Mouse (Mus musculus) adrenal gland, adult 18-20 months (tissue): Measurements from ENCODE around the gene Mea1. TPM values are rescaled to one million over a fixed set of nuclear protein-coding genes. Genes with fewer than 3 reads are reported as not detected.
A peak's percentile ranks its signal among the peaks of the same experiment; 100 is the strongest.

Experiments
- DNase-seq, 2 experiments: peaks; one replicate each; pipeline ENCODE4 v3.0.0; 2021 to 2022; ENCODE audit warnings: low spot score in 2 of 2
- total RNA-seq, 2 experiments: library from RNA; stranded (reverse); gene quantifications; 1 replicate in 1 of 2; 2 replicates in 1 of 2; pipeline ENCODE4 v1.2.3; 2021

Mea1 gene
- total RNA-seq, 2 experiments from 2014 or later, result 100 to 107 TPM

DNA sequence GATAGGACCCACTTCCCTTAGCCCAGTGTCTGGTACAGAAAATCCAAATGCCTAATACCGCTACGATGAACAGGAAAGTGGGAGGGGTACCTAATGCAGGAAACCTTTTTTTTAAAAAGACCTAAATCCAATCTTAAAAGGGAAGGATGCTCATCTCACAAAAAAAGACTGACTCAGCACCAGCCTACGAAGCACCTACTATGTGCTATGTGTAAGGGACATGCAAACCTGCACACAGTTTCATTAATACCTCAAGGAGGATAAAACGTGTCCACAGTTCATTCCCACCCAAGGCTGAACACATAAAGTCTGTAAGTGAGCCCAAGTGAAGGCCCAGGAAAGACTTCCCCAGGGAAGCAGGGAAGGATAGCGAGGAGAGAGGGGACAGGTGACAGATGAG, 23.9 kb downstream of the Mea1 start:
- DNase-seq, result no peak

DNA sequence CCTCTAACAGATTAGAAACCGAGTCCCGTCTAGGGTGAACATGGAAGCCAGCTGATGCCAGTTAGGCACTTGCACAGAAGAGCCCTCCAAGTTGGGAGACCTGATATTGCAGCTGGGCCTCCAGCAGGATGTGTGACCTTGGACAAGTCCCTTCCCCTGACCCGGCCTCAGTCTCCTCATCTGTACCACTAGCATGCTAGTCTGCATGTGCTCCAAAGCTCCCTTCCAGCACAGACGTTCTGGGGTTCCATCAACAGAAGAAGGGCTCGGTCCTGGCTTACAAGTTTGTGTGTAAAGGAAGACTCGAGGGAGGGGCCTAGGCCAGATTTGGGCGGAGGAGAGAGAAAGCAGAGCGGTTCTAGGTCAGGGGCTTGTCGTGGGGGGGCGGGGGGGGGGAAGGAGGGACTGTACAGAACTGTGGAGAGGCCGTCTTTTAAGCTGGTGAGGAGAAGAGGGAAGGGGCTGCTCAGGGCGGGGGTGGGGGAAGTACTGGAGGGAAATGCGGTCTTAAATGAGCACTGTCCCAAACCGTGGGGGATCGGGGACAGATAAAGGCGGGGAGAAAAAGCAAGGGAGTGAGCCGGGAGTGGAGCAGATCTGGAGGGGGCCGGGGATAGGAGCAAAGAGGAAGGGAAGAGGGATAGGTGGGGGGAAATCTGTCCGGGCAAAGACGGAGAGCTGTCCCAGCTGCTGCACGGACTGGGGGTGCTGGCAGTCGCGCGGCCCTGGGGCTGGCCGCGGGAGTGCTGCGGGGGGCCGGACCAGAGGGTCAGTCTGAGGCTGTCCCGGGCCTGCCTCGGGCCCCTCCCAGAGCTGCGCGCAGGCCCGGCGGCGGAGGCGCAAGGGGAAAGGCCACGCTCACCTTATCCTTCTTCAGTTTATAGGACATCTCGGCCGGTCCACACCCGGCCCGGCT, 25.6 kb downstream of the Mea1 start:
- no peak for DNase-seq

DNA sequence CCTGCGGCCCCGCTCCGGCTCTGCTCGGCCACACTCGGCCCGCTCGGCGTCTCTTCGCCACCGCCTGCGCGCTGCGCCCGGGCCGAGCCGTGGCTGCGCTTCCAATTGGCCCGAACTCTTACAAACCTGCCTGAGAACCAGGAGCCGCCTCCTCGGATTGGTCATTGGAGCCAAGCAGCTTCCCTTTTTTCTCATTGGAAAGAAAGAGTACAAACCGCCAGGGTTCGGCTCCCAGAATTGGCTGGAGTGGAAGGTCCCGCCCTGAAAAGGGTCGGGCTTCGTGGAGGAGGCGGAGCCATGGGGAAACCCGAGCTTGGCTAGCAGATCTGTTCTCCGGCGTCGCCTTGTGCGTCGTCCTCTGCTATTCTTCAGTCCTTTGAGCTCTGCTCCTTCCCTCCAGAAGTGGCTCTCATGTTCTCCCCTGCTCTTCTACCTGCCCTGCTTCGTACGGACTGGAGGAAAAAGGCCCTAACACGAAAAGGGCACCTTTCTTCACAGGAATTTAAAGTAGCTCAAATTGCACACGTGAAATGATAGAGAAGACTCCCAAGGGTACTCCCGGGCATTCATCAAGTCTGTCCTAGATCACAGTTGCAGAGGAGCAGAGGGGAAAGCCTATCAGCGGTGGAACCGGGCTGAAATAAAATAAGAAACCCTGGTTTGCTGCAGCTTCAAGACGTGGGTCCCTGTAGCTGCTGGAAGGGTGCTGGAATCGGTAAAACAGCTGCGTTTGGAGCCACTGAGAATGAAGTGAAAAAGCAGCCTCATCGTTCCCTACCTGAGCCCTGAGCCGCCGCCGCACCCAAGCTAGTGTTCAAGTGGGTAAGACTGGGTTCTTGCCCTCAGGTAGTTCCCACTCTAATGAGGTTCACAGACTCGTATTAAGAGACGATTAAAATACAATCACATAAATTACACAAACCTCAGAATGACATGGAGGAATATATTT, 26.6 kb downstream of the Mea1 start, which contains the start of gene Ppp2r5d:
Gene Ppp2r5d, minus strand, starts transcription at position 225 of the 949 bp plus-strand sequence.
- peak; percentile 90 for DNase-seq

DNA sequence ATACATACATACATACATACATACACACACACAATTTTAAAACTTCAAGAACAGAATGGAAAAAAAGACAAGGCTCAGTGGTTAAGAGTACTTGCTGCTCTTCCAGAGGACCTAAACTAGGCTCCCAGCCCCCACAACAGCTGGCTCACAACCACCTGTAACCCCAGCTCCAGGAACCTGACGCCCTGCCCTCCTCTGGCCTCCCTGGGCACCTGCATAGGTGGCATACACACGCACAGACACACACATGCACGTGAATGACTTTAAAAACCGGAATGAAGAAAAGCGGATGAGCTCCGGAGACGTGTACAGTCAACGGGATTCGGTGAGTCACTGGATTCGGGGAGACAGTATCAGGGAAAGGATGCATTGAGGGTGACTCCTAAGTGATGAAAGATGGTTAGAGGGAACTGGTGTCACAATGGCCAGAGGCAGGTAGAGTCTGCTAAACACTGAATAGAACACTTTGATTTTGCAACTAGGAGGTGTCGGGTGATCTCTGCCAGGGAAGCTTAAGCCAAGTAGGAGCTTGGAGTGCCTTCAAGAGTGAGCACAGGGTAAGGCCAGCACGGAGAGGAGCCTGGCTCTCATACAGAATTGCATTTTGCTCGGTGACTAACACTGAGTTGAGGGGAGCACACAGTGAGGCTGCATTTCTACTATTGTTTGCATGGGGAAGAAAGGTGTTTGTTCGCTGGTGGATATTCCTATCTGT, 27.9 kb downstream of the Mea1 start:
- no peak for DNase-seq

DNA sequence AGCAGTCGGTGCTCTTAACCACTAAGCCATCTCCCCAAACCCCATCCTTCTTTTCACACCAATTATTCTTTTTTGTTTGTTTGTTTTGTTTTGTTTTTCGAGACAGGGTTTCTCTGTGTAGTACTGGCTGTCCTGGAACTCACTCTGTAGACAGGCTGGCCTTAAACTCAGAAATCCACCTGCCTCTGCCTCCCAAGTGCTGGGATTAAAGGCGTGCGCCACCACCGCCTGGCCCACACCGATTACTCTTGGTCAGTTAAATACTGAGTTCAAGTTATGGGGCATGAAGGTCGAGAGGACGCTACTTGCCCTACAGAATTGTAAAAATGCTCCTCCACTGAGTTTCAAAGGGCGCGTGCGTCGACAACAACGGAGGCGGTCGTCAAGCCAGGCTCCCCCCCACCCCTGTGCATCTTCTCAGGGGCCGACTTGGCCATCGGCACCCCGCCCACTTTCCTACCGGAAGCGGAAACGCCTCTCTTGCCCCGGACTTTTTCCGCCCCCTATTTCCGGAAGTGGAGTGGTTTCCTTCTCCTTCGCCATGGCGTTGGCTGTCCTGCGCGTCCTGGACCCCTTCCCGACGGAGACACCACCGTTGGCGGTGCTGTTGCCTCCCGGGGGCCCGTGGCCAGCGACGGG, 32.5 kb downstream of the Mea1 start, which contains the start of gene Pex6:
Gene Pex6, plus strand, starts transcription at position 505 of the 639 bp plus-strand sequence.
- peak; percentile 86 for DNase-seq

DNA sequence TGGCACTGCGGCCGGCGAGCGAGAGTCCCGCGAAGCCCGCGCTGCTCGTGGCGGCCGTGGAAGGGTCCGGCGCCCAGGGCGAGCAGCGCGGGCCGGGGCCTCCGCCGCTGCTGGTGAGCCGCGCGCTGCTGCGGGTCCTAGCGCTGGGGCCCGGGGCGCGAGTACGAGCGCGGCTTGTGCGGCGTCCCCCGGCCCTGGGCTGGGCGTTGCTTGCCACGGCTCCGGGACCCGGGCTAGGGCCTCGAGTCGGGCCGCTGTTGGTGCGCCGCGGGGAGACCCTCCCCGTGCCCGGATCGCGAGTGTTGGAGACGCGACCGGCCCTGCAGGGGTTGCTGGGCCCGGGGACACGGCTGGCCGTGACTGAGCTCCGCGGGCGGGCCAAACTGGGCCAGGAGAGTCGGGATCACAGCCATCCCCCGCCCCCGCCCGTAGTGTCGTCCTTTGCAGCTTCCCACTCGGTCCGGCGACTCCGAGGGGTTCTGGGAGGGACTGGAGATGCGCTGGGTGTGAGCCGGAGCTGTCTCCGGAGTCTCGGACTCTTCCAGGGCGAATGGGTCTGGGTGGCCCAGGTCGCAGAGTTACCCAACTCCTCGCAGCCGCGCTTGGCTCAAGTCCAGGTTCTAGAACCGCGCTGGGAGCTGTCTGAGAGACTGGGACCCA, 33.1 kb downstream of the Mea1 start:
- DNase-seq, result peak; percentile 66 to 71

DNA sequence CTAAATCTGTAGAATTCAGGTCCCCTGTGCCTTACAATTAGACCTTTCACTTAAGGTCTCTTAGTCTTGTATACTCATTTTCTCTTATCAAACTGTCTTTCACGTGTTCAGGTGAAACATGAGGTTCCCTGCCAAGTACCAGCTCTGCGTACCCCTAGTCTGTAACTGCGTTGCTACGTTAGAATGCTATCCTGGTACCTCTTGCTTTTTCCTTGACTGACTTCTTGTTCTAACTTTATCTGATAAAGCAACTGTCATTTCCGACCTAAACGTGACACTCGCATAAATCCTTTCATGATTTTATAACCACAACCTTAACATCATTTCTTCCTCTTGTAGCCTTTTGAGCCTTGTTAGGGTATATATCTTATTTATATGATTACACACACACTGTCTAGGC, 33.8 kb downstream of the Mea1 start:
- DNase-seq, result no peak

DNA sequence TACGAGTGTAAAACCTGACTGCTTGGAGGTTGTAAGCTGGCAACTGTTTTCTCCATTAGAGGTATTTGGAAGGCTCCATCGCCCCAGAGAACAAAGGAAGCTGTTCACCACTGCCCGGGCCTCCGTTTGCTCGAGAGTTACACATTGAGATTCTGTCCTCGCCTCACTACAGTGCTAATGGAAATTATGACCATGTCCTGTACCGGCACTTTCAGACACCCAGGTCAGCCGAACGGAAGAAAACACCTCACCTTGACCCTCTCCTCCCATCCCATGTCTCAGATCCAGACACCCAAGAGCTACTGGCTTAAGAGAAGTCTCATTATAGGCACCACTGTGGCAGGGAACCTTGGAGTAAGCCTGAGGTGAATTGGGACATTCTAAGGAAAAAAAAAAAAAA, 35.3 kb downstream of the Mea1 start:
- DNase-seq, result no peak

DNA sequence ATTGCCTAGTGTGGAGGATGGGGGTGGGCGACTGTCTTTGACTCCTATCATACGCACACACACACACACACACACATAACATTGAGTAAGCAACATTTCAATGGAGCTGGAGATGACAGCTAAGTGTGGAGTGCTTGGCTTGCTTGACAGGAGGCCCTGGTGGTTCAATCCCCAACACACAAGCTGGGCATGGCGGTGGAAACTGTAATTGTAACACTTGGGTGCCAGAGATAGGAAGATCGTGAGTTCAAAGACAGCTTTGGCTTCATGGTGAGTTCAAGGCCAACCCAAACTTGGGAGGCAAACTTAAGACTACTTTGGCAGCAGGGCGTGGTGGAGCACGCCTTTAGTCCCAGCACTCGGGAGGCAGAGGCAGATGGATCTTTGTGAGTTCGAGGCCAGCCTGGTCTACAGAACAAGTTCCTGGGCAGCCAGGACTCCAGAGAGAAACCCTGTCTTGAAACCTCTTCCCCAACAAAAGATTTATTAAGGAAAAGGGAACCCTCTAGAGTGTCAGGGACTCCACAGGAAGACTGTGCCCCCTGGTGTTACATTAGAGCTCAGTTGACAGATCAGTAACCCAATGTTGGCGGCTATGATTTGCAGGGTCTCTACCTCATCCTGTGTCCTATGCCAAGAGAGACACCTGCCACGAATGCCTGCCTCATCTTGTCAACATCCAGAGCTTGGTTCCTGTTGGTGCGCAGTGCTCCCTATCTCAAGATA, 36.3 kb downstream of the Mea1 start:
- DNase-seq, result no peak

DNA sequence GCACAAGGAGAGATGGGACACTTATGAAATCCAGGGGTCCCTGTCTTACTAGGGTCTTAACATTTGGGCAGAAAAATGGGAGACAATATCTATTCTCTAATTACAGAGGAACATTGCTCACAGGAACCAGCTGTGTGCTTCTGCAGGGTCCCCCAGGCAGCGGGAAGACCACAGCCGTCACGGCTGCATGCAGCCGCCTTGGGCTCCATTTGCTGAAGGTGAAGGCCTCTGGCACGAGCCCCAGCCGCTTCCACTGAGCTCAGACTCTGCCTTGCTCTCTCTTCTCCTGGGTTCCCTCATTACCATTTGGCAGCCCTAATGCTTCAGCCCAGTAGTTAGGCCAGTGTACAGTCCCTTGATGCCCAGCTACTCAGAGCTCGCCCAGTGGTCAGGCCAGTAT, 42.5 kb downstream of the Mea1 start:
- DNase-seq, result no peak

DNA sequence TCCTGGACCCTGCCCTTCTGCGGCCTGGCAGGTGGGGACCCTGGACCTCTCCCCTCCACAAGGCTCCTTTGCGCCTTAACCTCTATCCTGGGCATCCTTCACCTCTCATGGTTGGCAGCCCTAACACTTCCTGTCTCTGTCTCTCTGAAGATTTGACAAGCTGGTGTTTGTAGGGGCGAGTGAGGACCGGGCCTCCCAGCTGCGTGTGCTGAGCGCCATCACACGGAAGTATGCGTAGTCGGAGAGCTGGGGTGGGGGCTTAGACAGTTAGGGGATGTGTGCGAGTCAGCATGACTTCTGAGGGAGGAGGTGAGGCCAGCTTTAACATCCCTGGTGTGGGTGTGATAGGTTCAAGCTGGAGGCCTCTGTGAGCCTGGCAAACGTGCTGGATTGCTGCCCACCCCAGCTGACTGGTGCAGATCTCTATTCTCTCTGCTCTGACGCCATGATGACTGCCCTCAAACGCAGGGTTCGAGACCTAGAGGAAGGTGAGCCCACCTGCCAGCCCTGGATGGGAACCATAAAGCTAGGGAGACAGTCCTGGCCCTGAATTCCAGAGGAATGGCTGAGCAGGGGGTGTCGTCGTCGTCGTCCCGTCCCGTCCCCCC, 46.0 kb downstream of the Mea1 start:
- DNase-seq, result no peak

DNA sequence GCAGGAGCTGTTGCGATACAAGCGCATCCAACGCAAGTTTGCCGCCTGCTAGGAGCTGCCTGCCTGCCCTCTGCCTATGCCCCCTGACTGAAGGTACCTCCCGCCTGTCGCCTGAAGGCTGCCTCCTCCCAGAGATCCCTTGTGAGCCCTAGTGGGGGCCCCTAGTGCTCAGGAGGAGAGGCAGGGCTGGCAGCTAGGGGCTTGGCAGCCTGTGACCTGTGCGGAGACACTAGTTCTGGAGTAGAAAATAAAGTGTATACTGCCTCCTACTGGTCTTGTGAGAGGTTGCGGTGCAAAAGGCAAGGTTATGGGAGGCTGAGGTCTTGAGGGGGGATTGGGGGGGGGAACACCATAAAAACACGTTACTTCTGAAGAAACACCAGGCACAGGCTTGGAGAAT, 46.7 kb downstream of the Mea1 start:
- DNase-seq, result no peak

DNA sequence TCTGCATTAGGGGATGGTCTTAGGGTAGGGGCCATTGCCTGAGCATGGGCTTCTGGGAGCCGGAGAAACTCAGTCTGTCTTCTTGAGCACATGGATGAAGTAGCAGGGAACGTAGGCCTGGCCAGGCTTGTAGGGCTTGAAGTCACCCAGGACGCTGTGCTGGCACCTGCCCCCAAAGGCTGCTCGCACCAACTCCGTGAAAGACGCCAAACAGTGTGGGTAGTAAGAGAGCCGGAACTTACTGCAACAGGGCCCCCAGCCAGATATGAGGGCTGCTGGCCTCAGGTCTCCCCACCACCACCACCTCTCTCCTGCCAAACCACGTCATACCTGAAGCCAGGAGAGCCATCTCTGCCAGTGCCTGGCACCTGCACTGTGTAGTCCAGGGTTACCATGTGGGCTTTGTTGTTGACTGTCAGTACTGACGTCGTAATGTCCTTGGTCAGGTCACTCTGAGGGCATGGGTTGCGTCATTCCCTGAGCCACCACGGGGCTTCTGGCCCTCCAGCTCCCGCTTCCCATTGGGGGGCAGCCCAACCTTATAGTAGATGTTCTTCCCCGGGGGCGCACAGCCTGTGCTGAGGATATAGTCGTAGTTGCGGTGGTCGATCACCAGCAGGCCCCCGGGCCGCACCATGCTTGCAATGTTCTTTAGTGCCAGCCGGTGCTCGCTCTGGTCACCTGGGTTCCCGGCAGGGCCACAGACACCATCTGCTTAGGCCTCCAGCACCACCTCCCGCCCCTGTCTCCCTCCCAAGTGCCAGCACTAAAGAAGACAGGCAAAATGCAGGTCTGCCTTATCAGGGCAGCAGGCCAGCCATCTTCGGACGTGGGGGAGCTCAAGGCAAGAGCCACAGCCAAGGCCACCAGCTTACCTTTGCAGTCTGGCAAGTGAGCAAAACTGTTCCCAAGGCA, 47.4 kb downstream of the Mea1 start:
- DNase-seq, result no peak

DNA sequence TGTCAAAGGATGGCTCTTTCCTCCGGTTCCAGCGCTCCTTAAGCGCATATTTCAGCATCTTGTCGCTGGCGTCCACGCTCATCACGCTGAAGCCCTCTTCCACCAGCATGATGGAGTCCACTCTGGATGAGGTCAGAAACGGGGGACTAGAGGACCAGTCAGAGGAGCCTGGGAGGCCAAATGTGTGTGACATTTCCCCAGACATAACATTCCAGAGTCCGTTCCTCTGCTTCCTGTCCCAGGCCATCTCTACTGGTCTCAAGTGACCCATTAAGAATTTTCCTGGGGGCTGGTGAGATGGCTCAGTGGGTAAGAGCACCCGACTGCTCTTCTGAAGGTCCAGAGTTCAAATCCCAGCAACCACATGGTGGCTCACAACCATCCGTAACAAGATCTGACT, 48.7 kb downstream of the Mea1 start:
- DNase-seq, result no peak

DNA sequence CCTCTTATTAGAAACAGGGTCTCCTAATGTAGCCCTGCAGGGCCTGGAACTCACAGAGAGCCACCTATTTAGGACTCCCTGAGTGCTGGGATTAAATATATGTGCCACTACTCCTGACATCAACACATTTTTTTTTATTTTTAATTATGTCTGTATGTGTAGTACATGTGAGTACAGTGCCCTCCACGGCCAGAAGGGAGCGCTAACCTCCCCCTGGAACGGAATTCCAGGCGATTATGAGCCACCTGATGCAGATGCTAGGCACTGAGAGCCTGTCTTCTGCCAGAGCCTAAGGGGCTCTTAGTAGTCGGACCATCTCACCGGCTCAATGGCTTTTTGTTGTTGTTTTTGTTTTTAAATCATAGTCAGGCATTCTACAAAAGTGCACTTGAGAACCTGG, 49.4 kb downstream of the Mea1 start:
- no peak for DNase-seq

DNA sequence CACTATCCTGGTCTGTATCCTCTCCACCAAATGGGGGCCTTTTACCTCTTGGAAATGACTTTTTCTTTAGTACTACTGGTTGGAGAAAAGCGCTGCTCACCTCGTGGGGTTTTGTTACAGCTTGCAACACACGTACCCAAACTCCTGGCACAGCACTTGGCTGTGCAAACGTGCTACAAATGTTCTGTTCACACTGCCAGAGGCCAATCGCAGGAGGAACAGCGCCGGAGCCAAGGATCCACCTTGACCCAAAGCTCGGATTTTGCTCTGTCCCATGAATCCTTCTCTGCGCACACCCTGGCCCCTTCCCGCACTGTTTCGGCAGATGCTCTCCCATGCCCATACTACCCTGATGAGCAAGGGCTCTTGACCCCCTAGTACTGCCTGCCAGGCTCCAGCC, 49.9 kb downstream of the Mea1 start:
- no peak for DNase-seq

DNA sequence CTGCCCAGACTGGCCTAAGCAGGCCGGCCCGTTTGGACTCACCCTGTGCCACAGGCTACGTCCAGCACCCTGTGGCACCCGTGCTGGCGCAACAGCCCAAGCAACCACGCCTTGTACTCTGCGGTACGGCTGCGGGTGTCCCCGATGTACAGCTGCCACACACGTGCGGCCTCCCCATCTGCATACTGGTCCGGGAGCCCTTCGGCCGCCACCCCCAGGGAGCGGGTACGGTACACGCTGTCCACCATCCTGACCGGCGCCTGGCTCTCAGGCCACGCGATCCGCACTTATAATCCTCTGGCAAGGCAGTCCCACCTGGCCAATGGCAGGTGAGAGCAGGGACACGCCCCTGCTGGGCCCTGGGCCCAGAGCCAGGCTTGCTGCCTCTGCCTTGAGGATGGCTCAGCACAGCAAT, 50.3 kb downstream of the Mea1 start, which contains the start of gene Gnmt:
Gene Gnmt, minus strand, starts transcription at position 265 of the 415 bp plus-strand sequence.
- DNase-seq, result no peak
